Mouse (Mus musculus) heart, embryonic 13.5 days (tissue): ENCODE results near the gene Duox1. TPM values are rescaled to one million over a fixed set of nuclear protein-coding genes. Genes with fewer than 3 reads are reported as not detected.

ENCODE experiments used
- ATAC-seq: fragments of 200-750 bp; cut with Nextera tagmentation; 2 replicates; pipeline ENCODE4 v1.8.0; 2017; ENCODE audit warnings: moderate TSS enrichment; ENCODE audit not compliant: insufficient number of reproducible peaks, low FRiP score, low TSS enrichment; ENCODE audit errors: extremely low read depth
- H3K27ac ChIP-seq: fragments of 300-500 bp; sonication (generic); replicated peaks from 2 replicates; pipeline ENCODE4 v1.5.1; 2015; ENCODE audit warnings: moderate library complexity, mild to moderate bottlenecking, inconsistent platforms
- H3K27me3 ChIP-seq: fragments of 300-500 bp; sonication (generic); replicated peaks from 2 replicates; pipeline ENCODE4 v1.6.1; 2015; ENCODE audit warnings: mild to moderate bottlenecking, inconsistent platforms
- H3K36me3 ChIP-seq: fragments of 300-500 bp; sonication (generic); 2 replicates; pipeline ENCODE4 v1.6.1; 2015; ENCODE audit warnings: mild to moderate bottlenecking, inconsistent platforms
- H3K4me1 ChIP-seq: fragments of 300-500 bp; sonication (generic); 2 replicates; pipeline ENCODE4 v1.6.1; 2015; ENCODE audit warnings: inconsistent platforms
- H3K4me2 ChIP-seq: fragments of 300-500 bp; sonication (generic); 2 replicates; pipeline ENCODE4 v1.6.1; 2015; ENCODE audit warnings: inconsistent platforms, mild to moderate bottlenecking, moderate library complexity
- H3K4me3 ChIP-seq: fragments of 300-500 bp; sonication (generic); 2 replicates; pipeline ENCODE4 v1.5.1; 2015; ENCODE audit warnings: moderate library complexity, mild to moderate bottlenecking, inconsistent platforms
- H3K9ac ChIP-seq: fragments of 300-500 bp; sonication (generic); 2 replicates; pipeline ENCODE4 v1.6.1; 2015; ENCODE audit warnings: inconsistent platforms, mild to moderate bottlenecking, moderate library complexity
- H3K9me3 ChIP-seq: fragments of 300-500 bp; sonication (generic); 2 replicates; pipeline ENCODE4 v1.6.1; 2016; ENCODE audit warnings: inconsistent platforms
- WGBS: fragments of 180-500 bp; shearing (Covaris S2); methylation state at CpG from one replicate; pipeline ENCODE4 v1.1.7; 2015; ENCODE audit warnings: mixed read lengths; 5-methylcytosine and 5-hydroxymethylcytosine counted together
- polyA plus RNA-seq: library from polyadenylated mRNA; unstranded; fragments of >200 nt; fragmentation: Nextera tagmentation; extraction: Ambion mirVana; gene quantifications from 2 replicates; pipeline ENCODE4 v1.2.1, GENCODE M21; 2015

The Duox1 gene
- polyA plus RNA-seq, 1 experiment from 2014 or later, result not detected

DNA sequence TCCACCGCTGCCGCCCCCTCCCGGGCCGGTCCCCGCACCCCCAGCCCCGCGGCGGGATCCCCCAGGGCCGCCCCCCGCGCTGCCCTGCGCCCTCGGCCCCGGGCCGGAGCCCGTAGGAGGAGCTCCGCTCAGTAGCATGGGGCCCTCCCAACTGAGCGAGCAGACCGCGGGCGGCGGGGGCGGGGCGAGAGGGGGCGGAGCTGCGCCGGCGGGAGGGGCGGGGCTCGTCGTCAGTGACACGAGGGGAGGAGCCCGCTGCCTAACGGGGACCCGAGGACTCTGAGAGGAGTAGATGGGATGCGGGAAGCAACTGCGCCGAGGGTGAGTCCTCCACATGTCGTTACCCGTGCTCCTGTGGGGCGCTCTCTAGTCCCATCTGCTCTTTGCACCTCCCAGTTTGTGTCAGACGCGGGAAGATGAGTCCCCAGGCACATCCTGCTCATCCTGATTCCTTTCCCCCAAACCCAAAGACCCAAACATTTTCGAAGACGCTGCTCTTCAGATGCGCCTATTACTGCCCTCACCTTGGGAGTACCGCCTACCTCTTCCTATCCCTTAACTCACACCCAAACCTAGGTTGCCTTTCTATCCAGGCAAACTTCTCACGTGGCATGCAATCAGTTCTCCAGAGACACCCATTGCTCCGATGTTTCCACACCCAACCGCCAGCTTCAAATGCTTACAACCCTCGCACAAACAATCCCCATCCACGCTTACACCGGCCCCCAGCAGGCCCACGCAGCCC, 53.7 kb downstream of the Duox1 start, which contains the start of gene Shf:
Shf (minus strand) TSS at position 168 of the 745 bp plus-strand sequence.
- Histone ChIP-seq H3K4me3 (peak within 1 kb of the TSS; percentile 82), H3K4me2 (peak within 1 kb of the TSS; percentile 87), H3K4me1 (peaks cover 37% of the 10 kb centered on the region), H3K27ac (peak within 1 kb of the TSS; percentile 54; the same call in 1 of the 2 replicates), H3K36me3 (no peaks in the 10 kb centered on the region; the same call in 1 of the 2 replicates), H3K9me3 (no peaks in the 10 kb centered on the region), H3K27me3 (peaks cover 24% of the 10 kb centered on the region), H3K9ac (peak within 1 kb of the TSS; percentile 96)
- 2% methylated on average over 38 of the region's 54 CpGs for WGBS
- peak; percentile 91 for ATAC-seq

DNA sequence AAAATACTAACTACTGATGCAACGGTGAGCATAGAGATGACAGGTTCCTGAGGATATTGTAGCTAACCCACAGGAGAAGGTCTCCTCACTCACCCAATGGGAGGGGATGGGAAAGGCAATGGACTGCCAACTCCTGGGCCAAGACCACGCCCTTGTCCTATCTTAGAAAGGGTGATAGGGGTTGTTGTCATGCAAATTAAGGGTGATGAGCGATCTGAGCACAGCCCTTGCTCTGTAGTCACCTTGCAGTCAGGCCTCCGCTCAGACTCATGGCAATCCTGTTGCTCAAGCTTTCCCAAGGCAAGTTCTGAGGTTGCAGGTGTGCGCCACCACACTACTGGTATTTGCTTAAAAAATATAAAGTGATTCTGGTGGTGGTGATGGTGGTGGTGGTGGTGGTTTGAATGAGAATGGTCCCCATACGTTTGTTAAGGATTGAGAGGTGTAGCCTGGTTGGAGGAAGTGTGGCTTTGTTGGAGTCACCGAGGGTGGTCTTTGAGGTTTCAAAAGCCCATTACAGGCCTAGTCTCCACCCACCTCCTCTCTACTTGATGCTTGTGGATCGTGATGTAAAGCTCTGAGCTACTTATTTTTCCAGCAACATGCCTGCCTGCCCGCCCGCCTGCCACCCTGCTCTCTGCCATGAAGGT, 54.8 kb downstream of the Duox1 start:
- Histone ChIP-seq H3K4me2 (peak overlapping the region; percentile 87; the same call in 1 of the 2 replicates), H3K4me3 (no peak overlapping the region), H3K36me3 (no peaks in the 10 kb centered on the region; the same call in 1 of the 2 replicates), H3K9me3 (no peaks in the 10 kb centered on the region), H3K9ac (no peak overlapping the region), H3K27ac (no peak overlapping the region), H3K27me3 (peaks cover 24% of the 10 kb centered on the region), H3K4me1 (peaks cover 36% of the 10 kb centered on the region)
- ATAC-seq, result no peak
- 39% methylated on average over 10 of the region's 10 CpGs for WGBS

DNA sequence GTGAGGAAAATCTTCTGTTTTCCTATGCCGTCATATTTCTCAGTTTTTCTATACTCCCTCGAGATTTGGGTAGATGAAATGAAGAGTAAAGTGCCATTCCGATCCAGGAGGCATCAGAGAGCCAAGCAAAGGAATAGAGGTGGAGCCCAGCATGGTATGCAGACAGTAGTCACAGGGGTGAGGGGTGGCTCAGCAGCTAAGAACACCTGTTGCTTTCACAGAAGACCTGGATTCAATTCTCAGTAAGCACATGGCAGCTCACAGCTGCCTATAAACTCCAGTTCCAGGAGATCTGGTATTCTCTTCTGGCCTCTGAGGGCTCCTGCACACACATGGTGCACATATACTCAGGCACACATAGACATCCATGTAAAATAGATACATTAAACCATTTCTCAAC, 56.6 kb downstream of the Duox1 start:
- 54% methylated on average over 3 of the region's 3 CpGs for WGBS
- no peak for ATAC-seq
- Histone ChIP-seq H3K4me1 (peaks cover 22% of the 10 kb centered on the region), H3K4me2 (no peak overlapping the region), H3K27ac (no peak overlapping the region), H3K4me3 (no peak overlapping the region), H3K9ac (no peak overlapping the region), H3K36me3 (no peaks in the 10 kb centered on the region), H3K9me3 (no peaks in the 10 kb centered on the region), H3K27me3 (peaks cover 24% of the 10 kb centered on the region)

DNA sequence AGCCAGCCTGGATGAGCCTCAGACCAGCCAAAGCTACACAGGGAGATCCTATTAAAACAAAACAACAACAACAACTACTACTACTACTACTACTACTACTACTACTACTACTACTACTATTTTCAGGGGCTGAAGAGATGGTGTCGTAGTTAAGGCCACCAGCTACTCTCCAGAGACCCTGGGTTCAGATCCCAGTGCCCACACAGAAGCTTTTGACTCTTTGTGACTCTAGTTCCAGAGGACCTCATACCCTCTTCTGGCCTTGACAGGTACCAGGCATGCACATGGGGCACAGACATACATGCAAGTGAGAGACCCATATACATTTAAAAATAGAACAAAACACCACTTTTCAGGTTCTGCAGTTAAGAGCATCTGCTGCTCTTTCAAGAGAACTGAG, 57.1 kb downstream of the Duox1 start:
- no peaks in the 10 kb centered on the region for H3K36me3 ChIP-seq
- 70% methylated on average over 1 of the region's 1 CpGs for WGBS
- H3K9me3 ChIP-seq, result no peaks in the 10 kb centered on the region
- no peak for ATAC-seq
- no peak overlapping the region for H3K27ac ChIP-seq
- no peak overlapping the region for H3K4me3 ChIP-seq
- H3K4me1 ChIP-seq, result peaks cover 17% of the 10 kb centered on the region
- no peak overlapping the region for H3K9ac ChIP-seq
- no peak overlapping the region for H3K4me2 ChIP-seq
- peaks cover 24% of the 10 kb centered on the region for H3K27me3 ChIP-seq

DNA sequence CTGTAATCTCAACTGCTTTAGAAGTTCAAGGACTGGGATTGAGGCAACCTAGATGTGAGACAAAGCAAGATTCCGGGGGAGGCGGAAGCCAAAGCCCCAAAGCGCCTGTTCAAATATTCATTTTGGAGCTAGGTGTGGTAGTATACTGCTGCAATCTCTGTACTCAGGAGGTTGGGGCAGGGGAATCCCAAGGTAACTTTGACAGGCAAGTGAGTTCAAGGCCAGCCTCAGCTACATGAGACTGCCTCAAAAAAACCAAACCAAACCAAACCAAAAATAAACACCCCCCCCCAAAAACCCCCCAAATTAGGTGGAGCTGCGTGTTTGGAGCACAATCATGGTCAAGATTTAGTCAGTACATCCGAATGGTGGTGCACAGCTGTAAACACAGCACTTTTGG, 58.5 kb downstream of the Duox1 start:
- no peak overlapping the region for H3K4me2 ChIP-seq
- ATAC-seq, result no peak
- no peak overlapping the region for H3K4me3 ChIP-seq
- no peaks in the 10 kb centered on the region for H3K9me3 ChIP-seq
- 75% methylated on average over 5 of the region's 5 CpGs for WGBS
- no peak overlapping the region for H3K9ac ChIP-seq
- peaks cover 24% of the 10 kb centered on the region for H3K27me3 ChIP-seq
- no peaks in the 10 kb centered on the region for H3K36me3 ChIP-seq
- H3K27ac ChIP-seq, result no peak overlapping the region
- peaks cover 13% of the 10 kb centered on the region for H3K4me1 ChIP-seq

DNA sequence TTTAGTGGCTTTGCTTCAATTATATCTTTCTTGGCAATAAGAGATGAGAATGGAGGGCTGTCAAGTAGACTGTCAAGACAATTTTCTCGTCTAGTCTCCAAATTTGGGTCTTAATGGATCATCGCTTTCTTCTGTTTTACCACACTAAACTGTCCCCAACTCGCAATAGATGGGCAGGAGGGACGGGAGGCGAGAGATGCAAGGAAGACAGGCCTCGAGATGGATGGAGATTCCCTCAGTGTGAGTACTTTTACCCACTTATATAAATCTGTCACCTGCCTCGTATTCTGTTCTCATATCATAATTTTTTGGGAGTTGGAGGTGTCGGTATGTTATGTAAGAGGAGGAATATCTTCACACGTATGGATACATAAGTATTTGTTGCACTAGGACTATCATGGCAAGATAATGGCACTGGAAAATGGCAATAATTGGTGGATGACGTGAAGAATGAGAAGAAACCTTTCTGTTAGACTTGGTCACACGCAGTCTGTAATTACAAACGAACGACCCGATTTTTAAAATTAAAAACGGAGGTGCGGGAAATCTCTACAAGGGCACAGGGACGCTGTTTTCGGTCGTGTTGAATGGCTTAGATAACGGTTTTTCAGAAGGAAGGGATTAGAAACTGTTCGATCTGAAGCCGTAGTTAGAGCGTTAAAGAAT, 59.3 kb downstream of the Duox1 start:
- no peaks in the 10 kb centered on the region for H3K9me3 ChIP-seq
- peak overlapping the region; percentile 82 for H3K9ac ChIP-seq
- H3K27me3 ChIP-seq, result peaks cover 21% of the 10 kb centered on the region
- H3K4me1 ChIP-seq, result peaks cover 8% of the 10 kb centered on the region; the same call in 1 of the 2 replicates
- H3K27ac ChIP-seq, result no peak overlapping the region
- H3K4me3 ChIP-seq, result peak overlapping the region; percentile 83
- 22% methylated on average over 23 of the region's 23 CpGs for WGBS
- H3K4me2 ChIP-seq, result peak overlapping the region; percentile 93
- no peaks in the 10 kb centered on the region for H3K36me3 ChIP-seq
- no peak for ATAC-seq

DNA sequence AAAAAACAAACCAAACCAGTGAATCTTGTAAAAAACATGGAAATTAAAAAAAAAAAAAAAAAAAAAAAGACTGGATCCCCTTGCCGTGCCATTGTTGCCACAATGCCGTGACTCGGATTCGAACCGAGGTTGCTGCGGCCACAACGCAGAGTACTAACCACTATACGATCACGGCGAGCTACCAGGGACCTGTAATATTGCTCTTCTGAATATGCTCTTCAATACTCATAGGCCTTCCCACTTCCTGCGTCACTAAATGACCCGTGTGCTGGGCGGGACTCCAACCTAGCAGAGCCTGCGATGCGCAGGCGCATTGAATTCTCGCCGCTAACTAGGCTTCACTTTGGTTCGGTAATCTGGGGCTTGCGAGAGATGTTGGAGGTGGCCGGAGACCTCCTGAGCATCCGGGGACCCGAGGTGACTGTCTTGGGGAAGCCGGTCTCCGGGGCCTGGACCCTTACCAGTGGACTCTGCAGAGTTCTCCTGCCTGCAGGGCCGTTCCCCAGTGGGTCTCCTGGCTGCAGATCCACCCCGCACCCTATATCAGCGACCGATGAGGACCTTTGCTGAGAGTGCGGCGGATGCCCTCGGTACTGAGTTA, 60.0 kb downstream of the Duox1 start:
- H3K9me3 ChIP-seq, result no peaks in the 10 kb centered on the region
- under 1% methylated on average over 32 of the region's 32 CpGs for WGBS

DNA sequence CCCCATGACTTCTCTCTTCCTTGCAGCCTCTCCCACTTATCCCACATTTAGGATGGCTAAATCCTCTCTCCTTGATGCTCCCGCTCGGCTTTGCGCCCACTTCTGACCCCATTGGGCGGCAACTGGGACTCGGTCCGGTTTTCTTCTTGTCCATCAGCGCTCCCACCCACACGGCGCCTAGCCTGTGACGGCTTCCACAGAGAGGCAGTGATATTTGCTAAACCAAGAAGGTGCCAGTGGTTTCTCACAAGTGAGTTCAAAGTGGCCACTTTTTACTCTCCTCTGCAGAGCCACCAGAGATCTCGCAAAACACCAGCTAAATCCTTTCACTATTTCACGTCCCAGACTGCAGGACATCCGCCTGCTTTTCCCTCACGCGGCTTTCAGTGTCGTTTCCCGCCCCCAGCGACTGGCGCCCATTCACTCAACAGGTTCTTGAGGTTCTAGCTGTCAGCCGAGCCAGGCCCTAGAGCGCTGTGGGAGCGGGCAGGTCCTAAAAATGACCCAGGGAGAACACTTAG, 60.6 kb downstream of the Duox1 start:
- WGBS, result under 1% methylated on average over 22 of the region's 22 CpGs
- no peak for ATAC-seq

More for the DNA sequence above, 60.0 kb downstream of the Duox1 start:
- Histone ChIP-seq H3K27ac (peak overlapping the region; percentile 93), H3K4me2 (peak overlapping the region; percentile 93), H3K9ac (peak overlapping the region; percentile 87), H3K36me3 (no peaks in the 10 kb centered on the region), H3K27me3 (peaks cover 14% of the 10 kb centered on the region), H3K4me1 (peaks cover 11% of the 10 kb centered on the region; the same call in 1 of the 2 replicates), H3K4me3 (peak overlapping the region; percentile 83)
- peak; percentile 73 for ATAC-seq

DNA sequence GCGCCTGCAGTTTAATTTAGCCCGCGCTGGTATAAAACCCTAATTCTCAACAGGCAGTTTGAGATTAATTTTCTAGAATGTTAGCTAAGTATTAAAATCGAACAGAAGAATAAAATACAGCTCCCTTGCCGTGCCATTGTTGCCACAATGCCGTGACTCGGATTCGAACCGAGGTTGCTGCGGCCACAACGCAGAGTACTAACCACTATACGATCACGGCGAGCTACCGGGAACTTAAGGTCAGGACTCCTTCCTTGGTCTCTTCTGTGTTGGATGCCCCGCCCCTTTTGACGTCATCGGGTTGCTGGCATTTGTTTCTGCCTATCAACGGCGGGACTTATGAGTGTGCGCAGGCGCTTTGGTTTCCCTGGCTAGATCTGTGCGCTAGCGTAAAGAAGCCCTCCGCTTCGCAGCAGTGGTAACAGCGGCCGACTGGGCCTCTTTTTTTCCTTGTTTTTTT, 61.8 kb downstream of the Duox1 start:
- Histone ChIP-seq H3K4me1 (peaks cover 15% of the 10 kb centered on the region; the same call in 1 of the 2 replicates), H3K9ac (peak overlapping the region; percentile 91), H3K4me3 (peak overlapping the region; percentile 73), H3K36me3 (no peaks in the 10 kb centered on the region), H3K27ac (peak overlapping the region; percentile 92), H3K9me3 (no peaks in the 10 kb centered on the region), H3K27me3 (0 out of 2 replicates have a peak, but pooled peaks cover under 1% of the 10 kb centered on the region), H3K4me2 (peak overlapping the region; percentile 72)
- under 1% methylated on average over 28 of the region's 28 CpGs for WGBS
- ATAC-seq, result peak; percentile 85

More for the DNA sequence above, 60.6 kb downstream of the Duox1 start:
- H3K27me3 ChIP-seq, result peaks cover 8% of the 10 kb centered on the region
- no peaks in the 10 kb centered on the region for H3K36me3 ChIP-seq
- peak overlapping the region; percentile 87 for H3K9ac ChIP-seq
- peak overlapping the region; percentile 93 for H3K4me2 ChIP-seq
- H3K27ac ChIP-seq, result peak overlapping the region; percentile 93
- H3K4me3 ChIP-seq, result peak overlapping the region; percentile 83
- peaks cover 15% of the 10 kb centered on the region; the same call in 1 of the 2 replicates for H3K4me1 ChIP-seq
- no peaks in the 10 kb centered on the region for H3K9me3 ChIP-seq

DNA sequence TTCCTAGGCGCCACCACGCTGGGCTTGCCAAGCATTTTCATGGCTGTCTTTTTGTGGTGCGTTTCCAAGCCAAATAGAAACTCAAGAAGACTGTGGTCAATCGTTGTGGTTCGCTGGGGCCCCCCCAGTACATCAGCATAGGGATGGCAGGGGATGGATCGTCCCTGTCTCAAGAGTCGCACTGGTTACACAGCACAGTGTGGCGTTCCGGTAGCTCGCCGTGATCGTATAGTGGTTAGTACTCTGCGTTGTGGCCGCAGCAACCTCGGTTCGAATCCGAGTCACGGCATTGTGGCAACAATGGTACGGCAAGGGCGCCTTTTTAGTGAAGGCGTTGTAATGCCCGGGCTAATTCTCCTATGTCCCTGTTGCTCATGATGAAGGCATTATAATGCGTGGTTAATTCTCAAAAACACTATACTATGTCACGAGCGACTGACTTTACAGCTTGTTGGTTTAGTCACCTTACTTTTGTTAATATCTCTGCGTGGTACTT, 62.3 kb downstream of the Duox1 start:
- Histone ChIP-seq H3K9me3 (no peaks in the 10 kb centered on the region), H3K27ac (peak overlapping the region; percentile 92), H3K4me2 (peak overlapping the region; percentile 72), H3K36me3 (no peaks in the 10 kb centered on the region), H3K9ac (peak overlapping the region; percentile 91), H3K4me3 (peak overlapping the region; percentile 73), H3K27me3 (no peaks in the 10 kb centered on the region), H3K4me1 (peaks cover 15% of the 10 kb centered on the region; the same call in 1 of the 2 replicates)
- peak; percentile 78 for ATAC-seq
- WGBS, result under 1% methylated on average over 26 of the region's 26 CpGs
